Mouse (Mus musculus) liver, embryonic 11.5 days (tissue): Measurements from ENCODE around the gene Dalrd3. TPM values are rescaled to one million over a fixed set of nuclear protein-coding genes. Genes with fewer than 3 reads are reported as not detected.
A peak's percentile ranks its signal among the peaks of the same experiment; 100 is the strongest.

Experiments used
- ATAC-seq: fragments of 200-750 bp; cut with Nextera tagmentation; replicated peaks from 2 replicates; pipeline ENCODE4 v1.8.0; 2017; ENCODE audit warnings: moderate number of reproducible peaks, mild to moderate bottlenecking, moderate TSS enrichment, moderate library complexity; ENCODE audit not compliant: low FRiP score
- DNase-seq: peaks from one replicate; pipeline ENCODE4 v3.0.0-alpha.2; 2017; ENCODE audit warnings: low spot score
- H3K27ac ChIP-seq: fragments of 300-500 bp; sonication (generic); 2 replicates; pipeline ENCODE4 v1.5.1; 2014; ENCODE audit warnings: mild to moderate bottlenecking, low read depth, low read length, control low read depth
- H3K27me3 ChIP-seq: fragments of 300-500 bp; sonication (generic); replicated peaks from 2 replicates; pipeline ENCODE4 v1.6.1; 2014; ENCODE audit warnings: low read length, mixed read lengths; ENCODE audit not compliant: control insufficient read depth, insufficient read depth
- H3K36me3 ChIP-seq: fragments of 300-500 bp; sonication (generic); 2 replicates; pipeline ENCODE4 v1.6.1; 2014; ENCODE audit warnings: mild to moderate bottlenecking, low read length, moderate library complexity, mixed read lengths; ENCODE audit not compliant: control insufficient read depth, insufficient read depth
- H3K4me1 ChIP-seq: fragments of 300-500 bp; sonication (generic); replicated peaks from 2 replicates; pipeline ENCODE4 v1.6.1; 2014; ENCODE audit warnings: low read length, mixed read lengths; ENCODE audit not compliant: control insufficient read depth, insufficient read depth
- H3K4me2 ChIP-seq: fragments of 300-500 bp; sonication (generic); 2 replicates; pipeline ENCODE4 v1.6.1; 2014; ENCODE audit warnings: mild to moderate bottlenecking, control low read depth, moderate library complexity
- H3K4me3 ChIP-seq: fragments of 300-500 bp; sonication (generic); 2 replicates; pipeline ENCODE4 v1.5.1; 2014; ENCODE audit warnings: low read depth, low read length, control low read depth
- H3K9ac ChIP-seq: fragments of 300-500 bp; sonication (generic); 2 replicates; pipeline ENCODE4 v1.6.1; 2014; ENCODE audit warnings: low read depth, low read length, control low read depth
- H3K9me3 ChIP-seq: fragments of 300-500 bp; sonication (generic); 2 replicates; pipeline ENCODE4 v1.6.1; 2016; ENCODE audit warnings: low read length, inconsistent platforms, mixed read lengths; ENCODE audit not compliant: control insufficient read depth
- WGBS: fragments of 180-500 bp; shearing (Covaris S2); extraction: QIAGEN DNeasy Blood & Tissue Kit; methylation state at CpG from one replicate; pipeline ENCODE4 v1.1.7; 2014; 5-methylcytosine and 5-hydroxymethylcytosine counted together
- polyA plus RNA-seq: library from polyadenylated mRNA; unstranded; fragments of >200 nt; fragmentation: Nextera tagmentation; extraction: Ambion mirVana; gene quantifications from 2 replicates; pipeline ENCODE4 v1.2.1, GENCODE M21; 2014

Gene Dalrd3
- polyA plus RNA-seq, 1 experiment from 2014 or later = 106 TPM

- ATAC-seq = no peak
- H3K4me1 ChIP-seq = peaks cover 16% of the 10 kb centered on the region
- H3K9ac ChIP-seq = no peak overlapping the region
- H3K27me3 ChIP-seq = no peaks in the 10 kb centered on the region
- WGBS = 85% methylated on average over 4 of the region's 4 CpGs
- no peak overlapping the region for H3K27ac ChIP-seq
- no peaks in the 10 kb centered on the region for H3K9me3 ChIP-seq
- no peak overlapping the region for H3K4me2 ChIP-seq
- DNase-seq = no peak
- H3K4me3 ChIP-seq = no peak overlapping the region
- H3K36me3 ChIP-seq = peaks cover 56% of the 10 kb centered on the region
These were observed 10.5 kb upstream of the Dalrd3 start for GRCm38 (mm10) chr9:108559169-108559568.

GRCm38 (mm10) chr9:108560227-108560841 lies 9.4 kb upstream of the Dalrd3 start, which contains the start of gene Impdh2:
Gene Impdh2 (plus strand): TSS chr9:108560286.
- H3K4me1 ChIP-seq = peaks cover 20% of the 10 kb centered on the region
- H3K27me3 ChIP-seq = no peaks in the 10 kb centered on the region
- H3K9me3 ChIP-seq = no peaks in the 10 kb centered on the region
- H3K4me2 ChIP-seq = peak within 1 kb of the TSS; percentile 85
- peaks cover 58% of the 10 kb centered on the region for H3K36me3 ChIP-seq
- DNase-seq (peak; percentile 93), ATAC-seq (peak; percentile 97)
- peak within 1 kb of the TSS; percentile 87 for H3K9ac ChIP-seq
- WGBS = under 1% methylated on average over 46 of the region's 53 CpGs
- peak within 1 kb of the TSS; percentile 70 for H3K27ac ChIP-seq
- peak within 1 kb of the TSS; percentile 80 for H3K4me3 ChIP-seq

- H3K36me3 ChIP-seq = peaks cover 39% of the 10 kb centered on the region
- no peak for DNase-seq
- ATAC-seq = no peak
- peaks cover 37% of the 10 kb centered on the region for H3K4me1 ChIP-seq
- H3K27me3 ChIP-seq = no peaks in the 10 kb centered on the region
- no peaks in the 10 kb centered on the region for H3K9me3 ChIP-seq
- H3K4me3 ChIP-seq = no peak overlapping the region
- peak overlapping the region; percentile 22; the same call in 1 of the 2 replicates for H3K9ac ChIP-seq
- H3K27ac ChIP-seq = peak overlapping the region; percentile 30; the same call in 1 of the 2 replicates
- H3K4me2 ChIP-seq = peak overlapping the region; percentile 2; the same call in 1 of the 2 replicates
- WGBS = 93% methylated on average over 8 of the region's 8 CpGs
These were observed 6.0 kb upstream of the Dalrd3 start for GRCm38 (mm10) chr9:108563671-108564070.

GRCm38 (mm10) chr9:108564131-108564530 lies 5.6 kb upstream of the Dalrd3 start:
- Histone ChIP-seq H3K27me3 (no peaks in the 10 kb centered on the region), H3K36me3 (peaks cover 35% of the 10 kb centered on the region), H3K4me3 (0 out of 2 replicates have a peak overlapping the region, but pooled peaks have one; percentile 10), H3K27ac (peak overlapping the region; percentile 30; the same call in 1 of the 2 replicates), H3K9me3 (no peaks in the 10 kb centered on the region), H3K4me2 (peak overlapping the region; percentile 2; the same call in 1 of the 2 replicates), H3K4me1 (peaks cover 42% of the 10 kb centered on the region), H3K9ac (peak overlapping the region; percentile 22; the same call in 1 of the 2 replicates)
- WGBS = 74% methylated on average over 7 of the region's 7 CpGs
- ATAC-seq = no peak
- DNase-seq = no peak

GRCm38 (mm10) chr9:108565881-108566814 lies 3.5 kb upstream of the Dalrd3 start:
- Histone ChIP-seq H3K4me1 (peaks cover 55% of the 10 kb centered on the region), H3K4me2 (peak overlapping the region; percentile 100), H3K9me3 (no peaks in the 10 kb centered on the region), H3K27me3 (no peaks in the 10 kb centered on the region), H3K36me3 (peaks cover 34% of the 10 kb centered on the region), H3K27ac (peak overlapping the region; percentile 98), H3K4me3 (peak overlapping the region; percentile 78), H3K9ac (peak overlapping the region; percentile 85)
- 8% methylated on average over 35 of the region's 35 CpGs for WGBS
- DNase-seq (peak; percentile 42), ATAC-seq (peak; percentile 1; the same call in 1 of the 2 replicates)

GRCm38 (mm10) chr9:108566815-108567776 lies 2.6 kb upstream of the Dalrd3 start, which contains the start of gene Ndufaf3:
Gene Ndufaf3 (minus strand): TSS chr9:108567434.
- Histone ChIP-seq H3K4me2 (peak within 1 kb of the TSS; percentile 100), H3K36me3 (peaks cover 34% of the 10 kb centered on the region), H3K4me3 (peak within 1 kb of the TSS; percentile 78), H3K27ac (peak within 1 kb of the TSS; percentile 98), H3K9ac (peak within 1 kb of the TSS; percentile 85), H3K9me3 (no peaks in the 10 kb centered on the region), H3K4me1 (peaks cover 47% of the 10 kb centered on the region), H3K27me3 (no peaks in the 10 kb centered on the region)
- peak; percentile 78 for ATAC-seq
- under 1% methylated on average over 73 of the region's 73 CpGs for WGBS
- DNase-seq = peak; percentile 97

- Histone ChIP-seq H3K4me2 (peak overlapping the region; percentile 100), H3K27ac (peak overlapping the region; percentile 98), H3K36me3 (peaks cover 38% of the 10 kb centered on the region), H3K9me3 (no peaks in the 10 kb centered on the region), H3K9ac (peak overlapping the region; percentile 85), H3K27me3 (no peaks in the 10 kb centered on the region), H3K4me3 (peak overlapping the region; percentile 78), H3K4me1 (peaks cover 47% of the 10 kb centered on the region)
- DNase-seq (no peak), ATAC-seq (no peak)
- WGBS = 7% methylated on average over 18 of the region's 18 CpGs
These were observed 1.7 kb upstream of the Dalrd3 start for GRCm38 (mm10) chr9:108567931-108568419.
